Mouse (Mus musculus): ENCODE results near the gene Eln. TPM values are rescaled to one million over a fixed set of nuclear protein-coding genes. Genes with fewer than 3 reads are reported as not detected.

The Eln gene
- total and polyA plus RNA-seq, 2 experiments from 2014 or later, result 19.1 to 45.1 TPM

- DNase-seq (no peak), ATAC-seq (no peak)
- H3K27ac ChIP-seq (ENCODE audit: low read depth, low read length), result no peak overlapping the region
- H3K4me2 ChIP-seq (ENCODE audit: low read depth), result no peak overlapping the region
- H3K9me3 ChIP-seq (ENCODE audit: low read length), result no peaks in the 10 kb centered on the region
- H3K4me1 ChIP-seq (ENCODE audit: insufficient read depth), result no peaks in the 10 kb centered on the region
- no peaks in the 10 kb centered on the region for H3K36me3 ChIP-seq (ENCODE audit: insufficient read depth)
- no peak for TF ChIP-seq CTCF (IDR thresholded peaks at IDR 0.05; ENCODE audit: low read depth)
- no peak overlapping the region for H3K4me3 ChIP-seq (ENCODE audit: low read depth, low read length)
- H3K27me3 ChIP-seq (ENCODE audit: insufficient read depth, low read length), result no peaks in the 10 kb centered on the region
- 86% methylated on average over 2 of the region's 2 CpGs for WGBS
- H3K9ac ChIP-seq, result no peak overlapping the region
Measured at GRCm38 (mm10) chr5:134780146-134780545, 33.0 kb upstream of the Eln start.

DNA sequence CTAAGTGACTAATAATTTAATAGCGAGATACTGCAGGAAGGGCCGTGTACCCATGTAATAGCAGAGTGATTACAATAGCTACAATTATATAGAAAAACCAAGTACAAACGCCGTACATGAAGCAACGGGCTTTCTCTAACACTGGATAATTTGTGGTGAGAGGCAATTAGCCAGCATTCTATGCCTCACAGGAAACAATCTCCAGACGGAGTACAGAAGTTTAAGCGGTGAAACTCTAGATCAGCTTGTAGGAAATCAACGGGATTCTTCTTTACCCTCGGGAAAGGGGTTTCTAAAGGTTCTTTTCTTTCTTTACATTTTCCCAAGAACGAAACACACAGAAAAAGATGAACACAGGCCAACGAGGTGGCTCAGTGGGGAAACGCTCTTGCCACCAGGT, 29.4 kb upstream of the Eln start:
- ATAC-seq (no peak), DNase-seq (no peak)
- 67% methylated on average over 12 of the region's 12 CpGs for WGBS
- Histone ChIP-seq H3K9me3 (ENCODE audit: low read length) (no peaks in the 10 kb centered on the region), H3K27ac (ENCODE audit: low read depth, low read length) (no peak overlapping the region), H3K9ac (no peak overlapping the region), H3K4me1 (ENCODE audit: insufficient read depth) (no peaks in the 10 kb centered on the region), H3K27me3 (ENCODE audit: insufficient read depth, low read length) (no peaks in the 10 kb centered on the region), H3K4me2 (ENCODE audit: low read depth) (no peak overlapping the region), H3K36me3 (ENCODE audit: insufficient read depth) (no peaks in the 10 kb centered on the region), H3K4me3 (ENCODE audit: low read depth, low read length) (no peak overlapping the region)
- no peak for TF ChIP-seq CTCF (IDR thresholded peaks at IDR 0.05; ENCODE audit: low read depth)

DNA sequence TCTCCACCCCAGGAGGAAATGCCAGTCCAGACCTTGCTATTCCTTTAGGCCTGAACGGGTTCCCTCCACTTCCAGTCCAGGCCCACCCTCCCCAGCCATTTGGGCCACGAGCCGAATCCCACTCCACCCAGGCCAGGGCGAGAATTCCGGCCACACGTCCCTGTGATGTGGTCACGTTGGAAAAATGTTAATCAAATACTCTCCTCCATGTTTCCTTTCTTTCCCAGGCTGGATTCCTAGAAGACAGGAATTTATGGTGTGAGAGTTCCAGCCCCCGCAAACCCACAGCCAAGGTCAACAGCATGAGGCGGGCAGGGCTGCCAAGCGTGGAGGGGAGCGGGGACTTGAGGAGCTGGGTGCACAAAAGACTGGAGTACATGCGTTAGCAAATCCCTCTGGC, 25.4 kb upstream of the Eln start:
- Histone ChIP-seq H3K4me3 (ENCODE audit: low read depth, low read length) (no peak overlapping the region), H3K9ac (no peak overlapping the region), H3K27ac (ENCODE audit: low read depth, low read length) (no peak overlapping the region), H3K4me2 (ENCODE audit: low read depth) (no peak overlapping the region), H3K9me3 (ENCODE audit: low read length) (no peaks in the 10 kb centered on the region), H3K36me3 (ENCODE audit: insufficient read depth) (no peaks in the 10 kb centered on the region), H3K4me1 (ENCODE audit: insufficient read depth) (no peaks in the 10 kb centered on the region), H3K27me3 (ENCODE audit: insufficient read depth, low read length) (no peaks in the 10 kb centered on the region)
- ATAC-seq (no peak), DNase-seq (no peak)
- WGBS, result 83% methylated on average over 12 of the region's 12 CpGs
- TF ChIP-seq CTCF (IDR thresholded peaks at IDR 0.05; ENCODE audit: low read depth), result no peak

GRCm38 (mm10) chr5:134771750-134772149, 24.6 kb upstream of the Eln start:
- no peak for TF ChIP-seq CTCF (IDR thresholded peaks at IDR 0.05; ENCODE audit: low read depth)
- ATAC-seq, result no peak
- WGBS, result 80% methylated on average over 3 of the region's 3 CpGs

DNA sequence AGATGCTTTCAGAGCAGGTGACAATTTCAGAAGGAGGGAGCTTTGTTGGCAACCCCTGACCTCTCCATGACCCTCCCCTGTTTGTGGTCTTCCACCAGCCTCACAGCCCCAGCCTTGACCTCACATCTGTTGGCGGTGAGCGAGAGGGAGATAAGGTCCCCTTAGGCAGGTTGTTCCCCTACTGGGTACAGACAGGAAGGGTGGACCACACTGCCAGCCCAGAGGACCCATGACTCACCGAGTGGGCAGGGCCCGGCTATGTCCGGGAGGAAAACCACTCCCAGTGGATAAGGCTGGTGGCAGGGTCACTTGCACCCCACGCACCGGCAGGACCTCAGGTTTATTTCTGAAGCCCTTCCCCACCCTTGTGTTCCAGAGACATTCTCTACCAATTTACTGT, 22.1 kb upstream of the Eln start:
- DNase-seq (no peak), ATAC-seq (no peak)
- no peak for TF ChIP-seq CTCF (IDR thresholded peaks at IDR 0.05; ENCODE audit: low read depth)
- 89% methylated on average over 7 of the region's 7 CpGs for WGBS
- H3K27me3 ChIP-seq (ENCODE audit: insufficient read depth, low read length), result no peaks in the 10 kb centered on the region
- H3K36me3 ChIP-seq (ENCODE audit: insufficient read depth), result no peaks in the 10 kb centered on the region
- H3K9me3 ChIP-seq (ENCODE audit: low read length), result no peaks in the 10 kb centered on the region
- no peaks in the 10 kb centered on the region for H3K4me1 ChIP-seq (ENCODE audit: insufficient read depth)
- H3K4me2 ChIP-seq (ENCODE audit: low read depth), result no peak overlapping the region
- no peak overlapping the region for H3K27ac ChIP-seq (ENCODE audit: low read depth, low read length)
- no peak overlapping the region for H3K4me3 ChIP-seq (ENCODE audit: low read depth, low read length)
- no peak overlapping the region for H3K9ac ChIP-seq

More at GRCm38 (mm10) chr5:134771750-134772149, 24.6 kb upstream of the Eln start:
- Histone ChIP-seq H3K27ac (ENCODE audit: low read depth, low read length) (no peak overlapping the region), H3K4me1 (ENCODE audit: insufficient read depth) (no peaks in the 10 kb centered on the region), H3K9ac (no peak overlapping the region), H3K4me3 (ENCODE audit: low read depth, low read length) (no peak overlapping the region), H3K36me3 (ENCODE audit: insufficient read depth) (no peaks in the 10 kb centered on the region), H3K4me2 (ENCODE audit: low read depth) (no peak overlapping the region), H3K9me3 (ENCODE audit: low read length) (no peaks in the 10 kb centered on the region), H3K27me3 (ENCODE audit: insufficient read depth, low read length) (no peaks in the 10 kb centered on the region)
- DNase-seq, result no peak

DNA sequence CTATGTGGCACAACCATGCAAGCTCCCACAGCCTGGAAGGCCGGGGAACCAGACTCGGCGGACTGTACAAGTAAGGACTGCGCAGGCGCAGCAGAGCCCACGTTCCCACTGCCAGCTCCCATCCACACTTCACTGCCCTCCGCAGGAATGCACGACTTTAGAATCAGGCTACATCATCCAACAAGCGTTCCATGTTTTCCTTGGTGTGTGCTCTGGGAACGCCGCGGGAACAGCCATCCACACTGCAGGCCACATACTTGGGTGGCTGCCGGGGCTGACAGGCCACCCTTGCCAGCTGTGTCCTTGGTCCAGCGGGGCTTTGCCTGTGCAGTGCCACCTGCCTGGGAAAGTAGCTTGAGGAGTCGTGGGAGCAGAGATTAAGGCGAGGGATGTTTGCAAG, 18.3 kb upstream of the Eln start:
- Histone ChIP-seq H3K4me3 (ENCODE audit: low read depth, low read length) (no peak overlapping the region), H3K36me3 (ENCODE audit: insufficient read depth) (no peaks in the 10 kb centered on the region), H3K9me3 (ENCODE audit: low read length) (no peaks in the 10 kb centered on the region), H3K4me1 (ENCODE audit: insufficient read depth) (peaks cover 7% of the 10 kb centered on the region), H3K27me3 (ENCODE audit: insufficient read depth, low read length) (no peaks in the 10 kb centered on the region), H3K27ac (ENCODE audit: low read depth, low read length) (no peak overlapping the region), H3K4me2 (ENCODE audit: low read depth) (no peak overlapping the region), H3K9ac (no peak overlapping the region)
- 85% methylated on average over 16 of the region's 16 CpGs for WGBS
- no peak for DNase-seq
- no peak for TF ChIP-seq CTCF (IDR thresholded peaks at IDR 0.05; ENCODE audit: low read depth)
- no peak for ATAC-seq

GRCm38 (mm10) chr5:134763326-134763725, 16.2 kb upstream of the Eln start:
- H3K4me3 ChIP-seq (ENCODE audit: low read depth, low read length), result no peak overlapping the region
- no peak overlapping the region for H3K4me2 ChIP-seq (ENCODE audit: low read depth)
- H3K27me3 ChIP-seq (ENCODE audit: insufficient read depth, low read length), result no peaks in the 10 kb centered on the region
- no peaks in the 10 kb centered on the region for H3K9me3 ChIP-seq (ENCODE audit: low read length)
- ATAC-seq (no peak), DNase-seq (no peak)
- H3K27ac ChIP-seq (ENCODE audit: low read depth, low read length), result no peak overlapping the region
- 88% methylated on average over 9 of the region's 9 CpGs for WGBS
- no peaks in the 10 kb centered on the region for H3K36me3 ChIP-seq (ENCODE audit: insufficient read depth)
- no peak for TF ChIP-seq CTCF (IDR thresholded peaks at IDR 0.05; ENCODE audit: low read depth)
- H3K4me1 ChIP-seq (ENCODE audit: insufficient read depth), result peaks cover 7% of the 10 kb centered on the region
- no peak overlapping the region for H3K9ac ChIP-seq
